Mouse (Mus musculus) intestine, embryonic 15.5 days (tissue): ENCODE data around the gene Unc5cl. TPM values are rescaled to one million over a fixed set of nuclear protein-coding genes. Genes with fewer than 3 reads are reported as not detected.
A peak's percentile ranks its signal among the peaks of the same experiment; 100 is the strongest.

ENCODE experiments used
- ATAC-seq: fragments of 200-750 bp; cut with Nextera tagmentation; 2 replicates; pipeline ENCODE4 v1.8.0; 2017; ENCODE audit warnings: moderate TSS enrichment, moderate library complexity
- H3K27ac ChIP-seq: fragments of 300-500 bp; sonication (generic); 2 replicates; pipeline ENCODE4 v1.5.1; 2015; ENCODE audit warnings: mild to moderate bottlenecking, inconsistent platforms
- H3K27me3 ChIP-seq: fragments of 300-500 bp; sonication (generic); replicated peaks from 2 replicates; pipeline ENCODE4 v1.6.1; 2015; ENCODE audit warnings: inconsistent platforms
- H3K36me3 ChIP-seq: fragments of 300-500 bp; sonication (generic); 2 replicates; pipeline ENCODE4 v1.6.1; 2015; ENCODE audit warnings: inconsistent platforms
- H3K4me1 ChIP-seq: fragments of 300-500 bp; sonication (generic); replicated peaks from 2 replicates; pipeline ENCODE4 v1.6.1; 2015; ENCODE audit warnings: inconsistent platforms
- H3K4me2 ChIP-seq: fragments of 300-500 bp; sonication (generic); replicated peaks from 2 replicates; pipeline ENCODE4 v1.6.1; 2015; ENCODE audit warnings: mild to moderate bottlenecking, inconsistent platforms
- H3K4me3 ChIP-seq: fragments of 300-500 bp; sonication (generic); replicated peaks from 2 replicates; pipeline ENCODE4 v1.5.1; 2015; ENCODE audit warnings: inconsistent platforms
- H3K9ac ChIP-seq: fragments of 300-500 bp; sonication (generic); 2 replicates; pipeline ENCODE4 v1.6.1; 2015; ENCODE audit warnings: inconsistent platforms
- H3K9me3 ChIP-seq: fragments of 300-500 bp; sonication (generic); 2 replicates; pipeline ENCODE4 v1.6.1; 2016; ENCODE audit warnings: inconsistent platforms
- WGBS: fragments of 180-500 bp; shearing (Covaris S2); methylation state at CpG from one replicate; pipeline ENCODE4 v1.1.7; 2015; 5-methylcytosine and 5-hydroxymethylcytosine counted together
- polyA plus RNA-seq: library from polyadenylated mRNA; unstranded; fragments of >200 nt; fragmentation: Nextera tagmentation; extraction: Ambion mirVana; gene quantifications from 2 replicates; pipeline ENCODE4 v1.2.1, GENCODE M21; 2015

Unc5cl gene
- polyA plus RNA-seq, 1 experiment from 2014 or later, result 36.3 TPM

- ATAC-seq, result no peak
- WGBS, result 88% methylated on average over 2 of the region's 2 CpGs
- Histone ChIP-seq H3K27me3 (no peaks in the 10 kb centered on the region), H3K4me2 (no peak overlapping the region), H3K9me3 (no peaks in the 10 kb centered on the region), H3K4me1 (no peaks in the 10 kb centered on the region), H3K4me3 (no peak overlapping the region), H3K36me3 (no peaks in the 10 kb centered on the region), H3K9ac (no peak overlapping the region), H3K27ac (no peak overlapping the region)
Observed at GRCm38 (mm10) chr17:48523056-48523455, 68.4 kb downstream of the Unc5cl start.

- WGBS, result 25% methylated on average over 13 of the region's 14 CpGs
- 0 out of 2 replicates have a peak overlapping the region, but pooled peaks have one; percentile 0 for H3K4me2 ChIP-seq
- H3K9ac ChIP-seq, result no peak overlapping the region
- ATAC-seq, result no peak; the same call in 1 of the 2 replicates
- H3K27me3 ChIP-seq, result no peaks in the 10 kb centered on the region
- H3K27ac ChIP-seq, result no peak overlapping the region
- no peaks in the 10 kb centered on the region for H3K36me3 ChIP-seq
- H3K9me3 ChIP-seq, result no peaks in the 10 kb centered on the region
- no peaks in the 10 kb centered on the region for H3K4me1 ChIP-seq
- no peak overlapping the region for H3K4me3 ChIP-seq
Observed at GRCm38 (mm10) chr17:48533844-48534705, 79.4 kb downstream of the Unc5cl start.

- Histone ChIP-seq H3K4me1 (0 out of 2 replicates have a peak, but pooled peaks cover under 1% of the 10 kb centered on the region), H3K27ac (no peak overlapping the region), H3K4me3 (no peak overlapping the region), H3K9me3 (no peaks in the 10 kb centered on the region), H3K4me2 (no peak overlapping the region), H3K9ac (no peak overlapping the region), H3K27me3 (no peaks in the 10 kb centered on the region), H3K36me3 (no peaks in the 10 kb centered on the region)
- ATAC-seq, result no peak
- WGBS, result 83% methylated on average over 5 of the region's 5 CpGs
Observed at GRCm38 (mm10) chr17:48538328-48538727, 83.6 kb downstream of the Unc5cl start.

- H3K36me3 ChIP-seq, result no peaks in the 10 kb centered on the region
- no peaks in the 10 kb centered on the region for H3K27me3 ChIP-seq
- no peak overlapping the region for H3K27ac ChIP-seq
- H3K9ac ChIP-seq, result no peak overlapping the region
- ATAC-seq, result no peak
- H3K4me1 ChIP-seq, result 0 out of 2 replicates have a peak, but pooled peaks cover 4% of the 10 kb centered on the region
- WGBS, result 93% methylated on average over 17 of the region's 17 CpGs
- no peak overlapping the region for H3K4me2 ChIP-seq
- no peak overlapping the region for H3K4me3 ChIP-seq
- no peaks in the 10 kb centered on the region for H3K9me3 ChIP-seq
Observed at GRCm38 (mm10) chr17:48539326-48539725, 84.6 kb downstream of the Unc5cl start.

- Histone ChIP-seq H3K4me3 (no peak overlapping the region), H3K27ac (no peak overlapping the region), H3K4me1 (peaks cover 22% of the 10 kb centered on the region; the same call in 1 of the 2 replicates), H3K9me3 (no peaks in the 10 kb centered on the region), H3K27me3 (no peaks in the 10 kb centered on the region), H3K9ac (no peak overlapping the region), H3K36me3 (no peaks in the 10 kb centered on the region), H3K4me2 (no peak overlapping the region)
- no peak for ATAC-seq
- 52% methylated on average over 11 of the region's 11 CpGs for WGBS
Observed at GRCm38 (mm10) chr17:48542733-48543132, 88.0 kb downstream of the Unc5cl start.

- no peaks in the 10 kb centered on the region for H3K9me3 ChIP-seq
- no peaks in the 10 kb centered on the region for H3K36me3 ChIP-seq
- WGBS, result 50% methylated on average over 15 of the region's 15 CpGs
- H3K27me3 ChIP-seq, result no peaks in the 10 kb centered on the region
- H3K4me3 ChIP-seq, result no peak overlapping the region
- ATAC-seq, result no peak
- no peak overlapping the region for H3K27ac ChIP-seq
- no peak overlapping the region for H3K9ac ChIP-seq
- H3K4me1 ChIP-seq, result peaks cover 22% of the 10 kb centered on the region; the same call in 1 of the 2 replicates
- peak overlapping the region; percentile 17; the same call in 1 of the 2 replicates for H3K4me2 ChIP-seq
Observed at GRCm38 (mm10) chr17:48543301-48543765, 88.6 kb downstream of the Unc5cl start.

GRCm38 (mm10) chr17:48544722-48545121, 90.0 kb downstream of the Unc5cl start:
- 8% methylated on average over 9 of the region's 9 CpGs for WGBS
- H3K4me1 ChIP-seq, result peaks cover 22% of the 10 kb centered on the region; the same call in 1 of the 2 replicates
- no peaks in the 10 kb centered on the region for H3K27me3 ChIP-seq
- H3K9me3 ChIP-seq, result no peaks in the 10 kb centered on the region
- no peaks in the 10 kb centered on the region for H3K36me3 ChIP-seq
- no peak overlapping the region for H3K9ac ChIP-seq
- H3K4me3 ChIP-seq, result no peak overlapping the region
- ATAC-seq, result peak; percentile 50
- H3K4me2 ChIP-seq, result peak overlapping the region; percentile 23
- H3K27ac ChIP-seq, result peak overlapping the region; percentile 46; the same call in 1 of the 2 replicates

GRCm38 (mm10) chr17:48545223-48545943, 90.7 kb downstream of the Unc5cl start:
- Histone ChIP-seq H3K27me3 (no peaks in the 10 kb centered on the region), H3K4me2 (peak overlapping the region; percentile 23; the same call in 1 of the 2 replicates), H3K4me1 (peaks cover 22% of the 10 kb centered on the region; the same call in 1 of the 2 replicates), H3K36me3 (no peaks in the 10 kb centered on the region), H3K9me3 (no peaks in the 10 kb centered on the region), H3K4me3 (peak overlapping the region; percentile 3; the same call in 1 of the 2 replicates), H3K9ac (no peak overlapping the region), H3K27ac (peak overlapping the region; percentile 46)
- peak; percentile 50 for ATAC-seq
- WGBS, result 58% methylated on average over 28 of the region's 28 CpGs

GRCm38 (mm10) chr17:48546036-48546435, 91.3 kb downstream of the Unc5cl start:
- H3K4me1 ChIP-seq, result peaks cover 22% of the 10 kb centered on the region; the same call in 1 of the 2 replicates
- no peak for ATAC-seq
- H3K4me2 ChIP-seq, result no peak overlapping the region
- H3K36me3 ChIP-seq, result no peaks in the 10 kb centered on the region
- no peak overlapping the region for H3K4me3 ChIP-seq
- H3K9me3 ChIP-seq, result no peaks in the 10 kb centered on the region
- H3K27ac ChIP-seq, result no peak overlapping the region
- 91% methylated on average over 11 of the region's 11 CpGs for WGBS
- no peaks in the 10 kb centered on the region for H3K27me3 ChIP-seq
- no peak overlapping the region for H3K9ac ChIP-seq

- Histone ChIP-seq H3K9me3 (no peaks in the 10 kb centered on the region), H3K27me3 (no peaks in the 10 kb centered on the region), H3K4me1 (peaks cover 22% of the 10 kb centered on the region; the same call in 1 of the 2 replicates), H3K27ac (peak overlapping the region; percentile 29), H3K36me3 (no peaks in the 10 kb centered on the region), H3K4me2 (no peak overlapping the region), H3K4me3 (no peak overlapping the region), H3K9ac (no peak overlapping the region)
- peak; percentile 94 for ATAC-seq
- 59% methylated on average over 6 of the region's 6 CpGs for WGBS
Observed at GRCm38 (mm10) chr17:48547668-48548067, 93.0 kb downstream of the Unc5cl start.

GRCm38 (mm10) chr17:48551788-48552531, 97.3 kb downstream of the Unc5cl start:
- Histone ChIP-seq H3K27me3 (no peaks in the 10 kb centered on the region), H3K27ac (no peak overlapping the region), H3K9me3 (no peaks in the 10 kb centered on the region), H3K4me3 (no peak overlapping the region), H3K4me1 (0 out of 2 replicates have a peak, but pooled peaks cover 9% of the 10 kb centered on the region), H3K4me2 (no peak overlapping the region), H3K9ac (no peak overlapping the region), H3K36me3 (no peaks in the 10 kb centered on the region)
- WGBS, result 90% methylated on average over 4 of the region's 4 CpGs
- ATAC-seq, result no peak
